Mouse (Mus musculus) G1E (cell line): ENCODE measurements around the gene Runx1.

ENCODE experiments used
- CTCF ChIP-seq: IDR thresholded peaks from 2 replicates; pipeline ENCODE4 v1.5.1; 2012; ENCODE audit warnings: low read depth, low read length, inconsistent platforms, mixed read lengths
- POLR2AphosphoS5 ChIP-seq: IDR thresholded peaks from 2 replicates; pipeline ENCODE4 v1.6.1; 2012; ENCODE audit warnings: low read depth, low read length, inconsistent platforms; ENCODE audit not compliant: insufficient replicate concordance

GRCm38 (mm10) chr16:92815195-92815527 lies 10.8 kb downstream of the Runx1 start:
- no peak for TF ChIP-seq CTCF
- no peak for TF ChIP-seq POLR2AphosphoS5
